Mouse (Mus musculus) brain, embryonic 14.5 days (tissue): ENCODE results near the gene Rad51b.

Source experiments
- CTCF ChIP-seq: fragments of 200-500 bp; IDR thresholded peaks from 2 replicates; pipeline ENCODE4 v1.5.1; 2012; ENCODE audit warnings: inconsistent platforms, mild to moderate bottlenecking, moderate library complexity, borderline replicate concordance; ENCODE audit not compliant: insufficient read depth, insufficient read length; ENCODE audit errors: extremely low read depth
- POLR2A ChIP-seq: fragments of 200-500 bp; IDR thresholded peaks from 2 replicates; pipeline ENCODE4 v1.6.1; 2012; ENCODE audit warnings: mild to moderate bottlenecking, inconsistent platforms, borderline replicate concordance; ENCODE audit not compliant: poor library complexity, insufficient read depth, insufficient read length, severe bottlenecking; ENCODE audit errors: extremely low read depth

DNA sequence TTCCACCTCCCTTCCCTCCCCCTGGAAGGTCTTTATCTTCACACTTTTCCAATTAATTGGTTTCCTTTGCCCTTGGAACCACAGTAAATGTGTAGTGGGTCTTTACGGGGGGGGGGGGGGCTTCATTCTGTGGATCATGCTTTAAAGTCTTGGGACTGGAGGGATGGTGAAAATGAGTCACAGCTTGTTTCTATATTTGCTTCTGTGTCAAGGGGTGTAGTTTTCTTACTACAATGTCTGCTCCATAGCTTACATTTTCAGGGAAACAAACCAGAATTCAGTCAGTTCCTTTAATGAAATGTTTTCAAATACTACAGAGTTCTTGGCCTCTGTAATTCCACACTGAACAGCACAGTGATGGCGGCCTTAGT is 317.5 kb downstream of the Rad51b start:
- no peak for TF ChIP-seq CTCF
- TF ChIP-seq POLR2A, result no peak
